Mouse (Mus musculus) gastrocnemius, postnatal 10 days (tissue): ENCODE measurements around the gene Rpap1. TPM values are rescaled to one million over a fixed set of nuclear protein-coding genes. Genes with fewer than 3 reads are reported as not detected.
"Not testable (repeated sequence)": the region's sequence is repeated elsewhere in the genome, so short reads cannot be mapped to it uniquely, and the experiment has no call there.

Source experiments
- DNase-seq: peaks from one replicate; pipeline ENCODE4 v3.0.0; 2021; ENCODE audit warnings: mixed read lengths
- total RNA-seq, 2 experiments: library from RNA; stranded (reverse); gene quantifications; 2 replicates each; pipeline ENCODE4 v1.2.3; 2021

Gene Rpap1
- total RNA-seq, 2 experiments from 2014 or later, result 14.2 to 14.5 TPM

DNA sequence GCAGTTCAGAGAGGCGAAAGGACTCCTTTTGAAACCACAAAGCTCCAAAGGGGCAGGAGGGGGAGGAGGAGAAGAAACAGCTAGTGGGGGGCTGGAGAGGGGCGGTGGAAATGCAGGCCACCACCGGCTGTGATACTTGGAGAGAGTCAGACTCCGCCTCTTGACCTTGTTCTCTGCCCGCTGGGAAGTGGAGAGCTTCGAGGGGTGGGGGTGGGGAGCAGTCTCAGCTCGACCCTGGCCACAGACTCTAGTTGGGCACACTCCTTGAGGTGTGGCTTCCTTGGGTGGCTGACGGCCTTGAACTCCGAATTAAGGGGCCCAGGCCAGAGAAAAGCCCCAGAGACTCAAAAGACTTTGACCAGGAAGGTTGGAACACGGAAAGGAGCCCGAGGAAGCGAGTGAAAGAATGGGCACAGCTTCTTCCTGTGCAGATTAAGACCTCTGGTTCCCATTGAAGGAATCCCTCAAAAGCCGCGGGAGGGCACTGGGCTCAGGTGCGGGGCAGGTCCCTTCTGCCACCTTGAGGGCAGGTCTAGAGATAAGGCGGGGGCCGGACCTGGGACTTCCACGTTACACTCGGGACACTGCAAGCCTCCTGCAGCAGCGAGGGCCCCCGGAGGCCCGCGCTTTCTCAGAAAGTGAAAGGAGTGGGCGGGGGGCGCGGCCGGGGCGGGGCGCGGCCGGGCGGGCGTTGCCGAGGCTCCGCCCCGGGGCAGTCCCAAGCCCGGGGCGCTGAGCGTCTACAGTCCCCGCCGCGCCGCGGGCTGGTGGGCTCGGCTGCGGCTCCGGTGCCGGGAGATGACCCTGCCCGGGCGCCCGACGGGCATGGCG, 45.5 kb downstream of the Rpap1 start, which contains the start of gene Itpka:
Gene Itpka (plus strand): TSS at position 757 of the 831 bp plus-strand sequence.
- peak; percentile 50 for DNase-seq

DNA sequence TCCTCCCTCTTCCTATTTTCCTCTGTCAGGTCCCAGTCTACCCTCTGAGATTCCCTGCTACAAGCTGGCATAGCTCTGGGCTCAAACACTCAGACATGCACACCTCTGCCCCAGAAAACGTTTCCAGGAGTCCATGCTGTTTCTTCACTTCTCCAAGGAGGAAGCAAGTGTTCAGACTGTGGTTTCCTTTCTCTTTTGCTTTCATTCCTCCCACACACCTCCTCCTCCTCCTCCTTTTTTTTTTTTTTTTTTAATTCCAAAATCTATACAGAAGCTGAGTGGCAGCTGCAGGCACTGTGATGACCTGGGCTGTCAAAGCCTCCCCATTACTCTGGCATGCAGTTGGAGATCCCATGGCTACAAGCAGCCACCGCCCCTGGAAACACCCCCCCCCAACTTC, 46.8 kb downstream of the Rpap1 start:
- DNase-seq, result no peak

DNA sequence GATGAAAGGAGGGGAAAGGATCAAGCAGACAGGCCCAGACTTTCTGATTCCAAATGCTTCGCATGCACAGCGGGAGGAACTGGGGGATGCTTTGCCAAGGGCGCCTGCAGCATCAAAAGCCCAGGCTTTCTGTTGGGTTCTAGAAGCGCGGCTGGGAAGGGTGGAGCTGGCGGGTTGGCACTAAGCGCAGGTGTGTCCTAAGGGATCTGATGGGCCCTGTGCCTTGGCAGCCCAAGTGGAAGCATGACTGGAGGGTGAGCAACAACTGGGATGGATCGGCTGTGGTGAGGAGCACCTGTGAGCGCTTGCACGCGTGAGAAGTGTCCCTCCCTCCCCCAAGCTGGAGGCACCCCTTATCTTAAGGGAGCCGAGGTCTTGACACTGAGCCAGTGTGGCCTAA, 50.2 kb downstream of the Rpap1 start:
- DNase-seq, result no peak

DNA sequence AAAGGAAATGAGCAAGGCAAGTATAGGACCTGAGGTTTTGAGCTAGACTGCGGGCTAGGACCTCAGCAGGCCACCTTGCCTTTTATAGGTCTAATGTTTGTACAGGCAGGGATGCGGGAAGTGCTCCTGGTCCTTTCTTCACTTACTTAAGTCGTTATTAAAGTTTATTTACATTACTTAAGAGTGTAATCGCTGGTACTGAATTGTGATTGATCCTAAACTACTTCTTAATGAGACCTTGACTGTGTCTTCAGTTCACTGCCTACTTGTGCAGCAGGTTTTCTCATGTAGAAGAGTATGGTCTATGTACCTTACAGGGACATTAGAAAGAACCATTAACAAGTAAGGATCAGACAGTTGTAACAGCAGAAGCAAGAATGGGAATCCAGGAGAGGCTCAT, 56.6 kb downstream of the Rpap1 start:
- no peak for DNase-seq

DNA sequence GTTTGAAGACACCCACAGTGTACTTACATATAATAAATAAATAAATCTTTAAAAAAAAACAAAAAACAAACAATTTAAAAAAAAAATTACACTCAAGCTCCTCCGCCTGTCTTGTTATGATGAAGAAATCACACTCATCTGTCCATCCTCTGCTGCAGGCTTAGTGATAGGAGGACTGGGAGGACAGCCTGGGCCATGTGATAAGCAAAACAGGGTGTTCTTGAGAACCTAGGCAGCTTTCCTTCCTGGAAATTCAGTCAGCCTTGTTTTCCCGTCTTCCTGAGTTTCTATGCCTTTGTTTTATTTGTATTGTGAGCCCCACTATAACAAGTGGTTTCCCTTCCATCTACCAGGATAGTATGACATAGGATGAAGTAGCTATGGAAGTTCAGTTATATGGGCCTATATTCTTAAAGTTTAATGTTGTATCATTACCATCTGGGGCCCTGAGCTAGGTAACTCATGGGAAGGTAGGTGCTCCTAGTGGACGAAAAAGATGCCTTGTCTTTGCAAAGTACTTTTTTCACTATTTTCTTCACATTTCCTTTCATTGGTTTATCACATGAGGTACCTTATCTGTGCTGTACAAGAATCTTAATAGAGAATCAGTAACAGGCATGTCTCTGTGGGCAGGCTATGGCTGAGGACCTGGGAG, 59.4 kb downstream of the Rpap1 start:
- no peak for DNase-seq

DNA sequence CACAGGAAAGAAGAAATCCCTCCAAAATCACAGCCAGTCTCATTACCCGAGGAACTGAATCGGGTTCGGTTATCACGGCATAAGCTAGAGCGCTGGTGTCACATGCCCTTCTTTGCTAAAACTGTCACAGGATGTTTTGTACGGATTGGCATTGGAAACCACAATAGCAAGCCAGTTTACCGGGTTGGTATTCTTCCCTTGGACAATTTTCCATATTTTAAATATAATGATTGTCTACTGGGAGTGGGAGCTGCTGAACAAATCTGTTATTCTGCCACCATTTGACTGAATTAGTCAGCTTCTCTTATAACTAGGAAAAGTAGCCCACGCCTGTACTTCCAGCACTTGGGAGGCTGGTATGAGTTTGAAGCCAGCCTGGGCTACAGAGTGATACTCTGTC, 66.3 kb downstream of the Rpap1 start:
- no peak for DNase-seq

DNA sequence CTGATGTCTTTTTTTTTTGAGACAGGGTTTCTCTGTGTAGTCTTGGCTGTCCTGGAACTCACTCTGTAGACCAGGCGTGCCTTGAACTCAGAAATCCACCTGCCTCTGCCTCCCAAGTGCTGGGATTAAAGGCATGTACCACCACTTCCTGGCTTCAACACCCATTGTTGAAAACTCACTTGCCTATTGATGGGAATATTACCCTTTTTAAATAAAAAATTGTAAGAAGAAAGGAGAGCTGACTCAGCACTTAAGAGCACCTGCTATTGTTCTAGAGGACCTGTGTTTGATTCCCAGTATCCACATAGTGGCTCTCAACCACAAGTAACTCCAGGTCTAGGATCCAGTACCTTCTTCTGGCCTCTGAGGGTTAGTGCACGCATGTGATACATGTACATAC, 71.5 kb downstream of the Rpap1 start:
- DNase-seq, result not testable (repeated sequence)

Other genes starting within 250 kb of the Rpap1 start
- under 1 TPM; 0.14 to 0.20 TPM for gene Exd1, start 239.9 kb downstream of the Rpap1 start, total RNA-seq
- 10 to 100 TPM; 55.8 to 57.9 TPM for gene Chp1, start 239.8 kb downstream of the Rpap1 start, total RNA-seq
- gene Nusap1, start 169.2 kb downstream of the Rpap1 start, total RNA-seq, result 1 to 10 TPM; 6.8 to 8.4 TPM
- 1 to 10 TPM; 2.5 to 3.4 TPM for gene Oip5, start 169.1 kb downstream of the Rpap1 start, total RNA-seq
- gene Ndufaf1, start 124.7 kb downstream of the Rpap1 start, total RNA-seq, result 10 to 100 TPM; 36.0 to 40.0 TPM
- 10 to 100 TPM; 26.7 to 29.2 TPM for gene Rtf1, start 112.5 kb downstream of the Rpap1 start, total RNA-seq
- under 1 TPM; 0.18 to 0.26 TPM for gene Itpka, start 45.2 kb downstream of the Rpap1 start, total RNA-seq
- not detected for gene Ltk, start 27.1 kb downstream of the Rpap1 start, total RNA-seq
- 1 to 10 TPM; 3.6 to 5.1 TPM for gene Tyro3, start 10.2 kb upstream of the Rpap1 start, total RNA-seq
- gene Mga, start 109.7 kb upstream of the Rpap1 start, total RNA-seq, result 10 to 100 TPM; 44.9 to 54.4 TPM
- 10 to 100 TPM in 1 of 2 experiments, 1 to 10 TPM in 1; 9.1 to 11.0 TPM for gene Mapkbp1, start 185.2 kb upstream of the Rpap1 start, total RNA-seq
- gene Jmjd7, start 239.9 kb upstream of the Rpap1 start, total RNA-seq, result 1 to 10 TPM; 4.1 to 5.3 TPM
- gene Gm28042, start 240.0 kb upstream of the Rpap1 start, total RNA-seq, result 1 to 10 TPM; 1.1 to 1.2 TPM
- 1 to 10 TPM in 1 of 2 experiments, under 1 TPM in 1; 0.82 to 2.2 TPM for gene Pla2g4b, start 245.9 kb upstream of the Rpap1 start, total RNA-seq